Mouse (Mus musculus) heart, postnatal 0 days (tissue): ENCODE results near the gene Zwilch.

ENCODE experiments used
- CTCF ChIP-seq: IDR thresholded peaks from 2 replicates; pipeline ENCODE4 v1.5.1; 2016; ENCODE audit warnings: antibody characterized with exemption, control low read depth, low read depth
- EP300 ChIP-seq: IDR thresholded peaks from 2 replicates; pipeline ENCODE4 v1.6.1; 2016; ENCODE audit warnings: antibody characterized with exemption, low read depth

- TF ChIP-seq CTCF: peak; percentile 88
- no peak for TF ChIP-seq EP300
Observed at GRCm38 (mm10) chr9:64100442-64100841, 72.5 kb downstream of the Zwilch start.
